26 mouse cellular contexts compared by ENCODE assay signal in the genomic region with DNA sequence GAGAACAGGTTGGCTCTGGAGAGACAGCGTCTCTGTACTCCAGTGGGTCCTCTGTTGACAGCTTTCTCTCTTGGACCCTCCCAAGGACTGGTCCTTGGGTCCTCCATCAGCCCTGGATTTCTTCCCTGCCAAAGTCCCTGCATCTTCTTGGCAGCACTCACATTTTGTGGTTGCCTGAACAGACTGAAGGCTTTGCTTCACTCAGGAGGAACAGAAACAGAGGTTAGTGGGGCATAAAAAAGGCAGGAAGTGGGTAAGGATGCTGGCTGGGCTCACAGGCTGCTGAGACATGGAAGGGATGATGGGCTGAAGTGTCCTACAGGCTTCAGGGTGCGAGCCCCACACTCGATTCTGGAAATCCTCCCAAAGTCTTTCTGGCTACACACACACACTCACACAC. TPM values are rescaled to one million over a fixed set of nuclear protein-coding genes. Genes with fewer than 3 reads are reported as not detected.
DNase-seq lines count a peak whose midpoint lies in the region; ATAC-seq and TF ChIP-seq lines count a peak whose summit lies in the region.
"Had no signal": no experiment of that assay in that cellular context is flagged by ENCODE, and none has a peak within 500 bp of the region (broad histone marks: within the 10 kb centered on the region; RNA-seq: fewer than 3 reads in every experiment).

No protein-coding gene starts in this region.

- H3K27ac ChIP-seq in CH12.LX (ENCODE audit: insufficient read depth, low read depth), result no peak overlapping the region
- no peak overlapping the region for H3K27ac ChIP-seq in midbrain, postnatal 0 days (ENCODE audit: low read depth, low read length)
- H3K27ac ChIP-seq: embryonic facial prominence, embryonic 15.5 days; forebrain, embryonic 10.5 days; heart, embryonic 13.5 days; hindbrain, embryonic 12.5 days had no signal

- H3K36me3 ChIP-seq in CH12.LX (replicated peaks in 1 of 2; ENCODE audit: control insufficient read depth in 1 of 2, insufficient read depth in 1 of 2, low read length in 1 of 2), result no peaks in the 10 kb centered on the region
- H3K36me3 ChIP-seq in midbrain, postnatal 0 days (ENCODE audit: insufficient read depth, low read length), result no peaks in the 10 kb centered on the region
- H3K36me3 ChIP-seq: embryonic facial prominence, embryonic 15.5 days; forebrain, embryonic 10.5 days; heart, embryonic 13.5 days; hindbrain, embryonic 12.5 days had no signal

- no peak overlapping the region for H3K4me3 ChIP-seq in CH12.LX (replicated peaks in 1 of 3; ENCODE audit: low read depth in 2 of 3, low read length in 2 of 3, poor library complexity in 1 of 3)
- H3K4me3 ChIP-seq in midbrain, postnatal 0 days (ENCODE audit: low read depth, low read length), result no peak overlapping the region
- H3K4me3 ChIP-seq: embryonic facial prominence, embryonic 15.5 days; erythroblast, embryonic 14.5 days; forebrain, embryonic 10.5 days; heart, embryonic 13.5 days; hindbrain, embryonic 12.5 days had no signal

- WGBS in midbrain, postnatal 0 days, result 90% methylated on average over 3 of the region's 3 CpGs

- in situ Hi-C loops in CH12.LX (cut with MboI; ENCODE audit: low pct_ligation_motif_present, low pct_unique_long_range_greater_than_20kb, low sequenced_read_pairs), result no loop called here

- no peak for TF ChIP-seq CTCF in CH12.LX (conservative IDR thresholded peaks at IDR 0.05 in 1 of 2, IDR thresholded peaks at IDR 0.05 in 1 of 2; ENCODE audit: low read depth in 2 of 2, low read length in 2 of 2)
- TF ChIP-seq CTCF in midbrain, postnatal 0 days (IDR thresholded peaks at IDR 0.05), result no peak

- peak; percentile 67 for ATAC-seq in granulocyte monocyte progenitor cell, adult 5-6 weeks (replicated peaks; ENCODE audit: poor library complexity, severe bottlenecking)
- no peak for ATAC-seq in midbrain, postnatal 0 days (ENCODE audit: low FRiP score)
- ATAC-seq: CD4-positive, CD25-positive, alpha-beta regulatory T cell, adult 4 months; forebrain, embryonic 14.5 days; hindbrain, embryonic 16.5 days; inflammation-experienced regulatory T-cells, adult 6 months; intestine, postnatal 0 days had no signal

- H3K79me2 ChIP-seq in CH12.LX (replicated peaks; ENCODE audit: control insufficient read depth, extremely low read depth, insufficient read depth, poor library complexity, severe bottlenecking), result no peaks in the 10 kb centered on the region

- H3K4me2 ChIP-seq in CH12.LX (ENCODE audit: insufficient read depth, low read depth, poor library complexity, severe bottlenecking), result no peak overlapping the region
- H3K4me2 ChIP-seq in midbrain, postnatal 0 days (ENCODE audit: low read depth, low read length, poor library complexity, severe bottlenecking), result no peak overlapping the region
- H3K4me2 ChIP-seq: embryonic facial prominence, embryonic 15.5 days; heart, embryonic 13.5 days; hindbrain, embryonic 12.5 days had no signal

- no peaks in the 10 kb centered on the region for H3K27me3 ChIP-seq in CH12.LX (replicated peaks)
- H3K27me3 ChIP-seq in midbrain, postnatal 0 days (ENCODE audit: insufficient read depth, low read length), result no peaks in the 10 kb centered on the region
- H3K27me3 ChIP-seq: hindbrain, embryonic 12.5 days had no signal

- no peak for TF ChIP-seq RAD21 in CH12.LX (IDR thresholded peaks at IDR 0.05; ENCODE audit: low read depth, low read length)

- TF ChIP-seq POLR2A in CH12.LX (IDR thresholded peaks at IDR 0.05; ENCODE audit: low read depth, low read length), result no peak

- DNase-seq in heart, adult 11 months, result peak; percentile 27
- DNase-seq in heart, postnatal 36 days, result no peak
- peak; percentile 48 for DNase-seq in 3134 (ENCODE audit: extremely low read depth, insufficient read length, low spot score)
- DNase-seq in CH12.LX (ENCODE audit: extremely low read depth), result no peak
- no peak for DNase-seq in midbrain, postnatal 0 days (ENCODE audit: low spot score)
- DNase-seq in adrenal gland, postnatal 25 days, result no peak
- DNase-seq: adrenal gland, adult 2 months; adrenal gland, postnatal 36 days; B cell, adult 2 months; cerebellum, adult 2 months; cerebellum, postnatal 25 days; embryo, embryonic 11 days; gastrocnemius, postnatal 10 days; heart, postnatal 4 days had no signal

- H3K9ac ChIP-seq in CH12.LX (ENCODE audit: insufficient read depth, low read depth), result no peak overlapping the region
- no peak overlapping the region for H3K9ac ChIP-seq in midbrain, postnatal 0 days (replicated peaks; ENCODE audit: low read length, poor library complexity, severe bottlenecking)
- H3K9ac ChIP-seq: embryonic facial prominence, embryonic 15.5 days; heart, embryonic 13.5 days; hindbrain, embryonic 12.5 days had no signal

- intact Hi-C loops in heart, postnatal 36 days (cut with DNase I), result no loop called here

- no peaks in the 10 kb centered on the region for H3K9me3 ChIP-seq in CH12.LX (replicated peaks; ENCODE audit: low read length)
- no peaks in the 10 kb centered on the region for H3K9me3 ChIP-seq in midbrain, postnatal 0 days (ENCODE audit: low read length)
- H3K9me3 ChIP-seq: embryonic facial prominence, embryonic 15.5 days; forebrain, embryonic 10.5 days; heart, embryonic 13.5 days; hindbrain, embryonic 12.5 days had no signal

- 0 out of 2 replicates have a peak, but pooled peaks have one; percentile 19 for TF ChIP-seq EP300 in CH12.LX (IDR thresholded peaks at IDR 0.05; ENCODE audit: low read length)

- peaks cover 0 to 35% of the 10 kb centered on the region in 2 experiments; a peak in 2 of 4 replicates for H3K4me1 ChIP-seq in CH12.LX (ENCODE audit: control insufficient read depth in 1 of 2, insufficient read depth in 2 of 2)
- H3K4me1 ChIP-seq in midbrain, postnatal 0 days (ENCODE audit: insufficient read depth, low read length), result no peaks in the 10 kb centered on the region
- H3K4me1 ChIP-seq: embryonic facial prominence, embryonic 15.5 days; forebrain, embryonic 10.5 days; hindbrain, embryonic 12.5 days had no signal

- dilution Hi-C loops in CH12.LX (cut with MboI; ENCODE audit: extremely low pct_ligation_motif_present, extremely low pct_unique_long_range_greater_than_20kb, low sequenced_read_pairs), result no loop called here

TF ChIP-seq in CH12.LX, 34 proteins besides CTCF, POLR2A, EP300 and RAD21:
- TF ChIP-seq USF1 (IDR thresholded peaks at IDR 0.05; ENCODE audit: low read depth, low read length) (no peak), ELF1 (IDR thresholded peaks at IDR 0.05; ENCODE audit: low read depth, low read length) (no peak)

RNA-seq across cellular contexts. Expression of a gene that starts 35.8 kb away (rescaled TPM):
- 100 to 1,000 TPM in 1 of 2 experiments, 10 to 100 TPM in 1; 99.5 to 115 TPM for total RNA-seq in heart, postnatal 36 days (2021)
- total RNA-seq in CH12.LX (2012; rRNA removed) (not detected in 2 replicates), CH12.LX (2014; rRNA removed) (not detected in 2 replicates)
- polyA plus RNA-seq in CH12.LX (2012; ENCODE audit: insufficient read length, low read depth), result not detected in 2 replicates
- total RNA-seq in granulocyte monocyte progenitor cell, adult 5-6 weeks (2014; fragmentation: Nextera tagmentation), result not detected in 2 replicates
- total RNA-seq in granulocyte monocyte progenitor cell, adult 5-6 weeks (2017), result not detected in 2 replicates
- 27.8 and 32.8 TPM in 2 replicates for total RNA-seq in midbrain, postnatal 0 days (2014; rRNA removed)
- 68.2 and 79.0 TPM in 2 replicates for polyA plus RNA-seq in midbrain, postnatal 0 days (2015; fragmentation: Nextera tagmentation; extraction: Ambion mirVana)
- 41.3 and 44.5 TPM in 2 replicates for total RNA-seq in adrenal gland, postnatal 25 days (2021)
- total RNA-seq: MEL had no signal
- polyA plus RNA-seq: CD4-positive, CD25-positive, alpha-beta regulatory T cell, adult 4 months; inflammation-experienced regulatory T-cells, adult 6 months had no signal

Comparison
In these comparisons a context has a peak if more than half of its experiments do, and no peak if none do; other contexts are left out.
1. DNase-seq: peak in heart, adult 11 months (single experiment) and 3134 (single experiment); none in heart, postnatal 36 days (0 of 2), CH12.LX (single experiment), midbrain, postnatal 0 days (single experiment) and adrenal gland, postnatal 25 days (single experiment).
2. RNA of a gene that starts 35.8 kb away (total RNA-seq): 99.5 to 115 TPM in heart, postnatal 36 days, 41.3 to 44.5 TPM in adrenal gland, postnatal 25 days and 27.8 to 32.8 TPM in midbrain, postnatal 0 days; not detected in CH12.LX and not detected in granulocyte monocyte progenitor cell, adult 5-6 weeks; every median in the first group is over 10 times any median in the second.